Mouse (Mus musculus) gastrocnemius, postnatal 14 days (tissue): ENCODE measurements around the gene Svep1. TPM values are rescaled to one million over a fixed set of nuclear protein-coding genes. Genes with fewer than 3 reads are reported as not detected.

Source experiments
- DNase-seq: peaks from one replicate; pipeline ENCODE4 v3.0.0; 2021; ENCODE audit warnings: mixed read lengths
- intact Hi-C: fragments of 180-260 bp; cut with DNase I; formaldehyde crosslinking; loops from one replicate; pipeline ENCODE4 v1.15.1; 2025; ENCODE audit warnings: low total_unique reads
- total RNA-seq, 2 experiments: library from RNA; stranded (reverse); gene quantifications; 2 replicates each; pipeline ENCODE4 v1.2.3; 2021

Gene Svep1
- total RNA-seq, 2 experiments from 2014 or later: 14.7 to 17.3 TPM

DNA sequence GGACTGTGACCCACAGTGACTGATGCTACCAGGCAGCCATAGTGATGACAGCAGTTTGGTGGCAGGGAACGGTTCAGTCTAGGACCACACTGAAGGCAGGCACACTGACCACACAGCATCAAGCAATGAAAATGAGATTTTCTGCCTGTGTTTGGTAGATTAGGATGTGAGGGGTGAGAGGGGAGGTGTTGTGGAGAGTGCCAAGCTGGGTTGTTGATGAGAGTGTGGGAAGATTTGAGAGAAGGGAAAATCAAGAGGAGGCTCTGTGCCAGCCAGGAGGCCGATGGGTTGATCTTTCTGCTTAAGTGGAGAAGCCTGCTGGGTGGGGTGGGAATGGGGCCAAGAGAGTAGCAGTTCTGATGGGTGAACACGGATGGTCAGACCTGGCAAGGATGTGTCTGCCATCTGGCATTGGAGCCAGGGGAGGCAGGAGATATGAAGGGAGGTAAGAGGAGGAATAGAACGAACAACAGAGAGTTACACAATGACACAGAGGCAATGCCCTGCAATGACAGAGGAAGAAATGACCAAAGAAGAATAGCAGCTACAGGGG lies 32.1 kb downstream of the Svep1 start:
- no peak for DNase-seq
- intact Hi-C loops: no loop called here

DNA sequence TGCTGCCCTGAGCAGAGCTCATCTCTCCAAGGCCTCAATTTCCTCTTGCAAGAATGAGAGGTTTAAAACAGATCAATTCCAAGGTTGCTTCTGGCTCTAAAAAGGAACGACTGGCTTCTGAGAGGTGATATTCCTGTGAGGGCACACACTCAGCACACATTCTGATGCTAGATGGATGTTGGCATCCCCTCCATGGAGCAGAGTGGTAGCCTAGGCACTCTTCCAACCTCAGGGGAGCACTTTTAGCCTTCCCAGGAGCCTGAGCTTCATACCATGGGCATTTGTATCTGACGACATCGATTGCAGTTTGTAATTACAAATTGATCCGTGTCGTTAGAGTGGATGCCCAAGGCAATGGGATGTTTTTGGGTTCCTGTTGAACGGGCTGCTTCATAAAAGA lies 33.3 kb downstream of the Svep1 start:
- intact Hi-C loops: no loop called here
- no peak for DNase-seq

- intact Hi-C loops: no loop called here
- no peak for DNase-seq
These were observed 36.2 kb downstream of the Svep1 start for GRCm38 (mm10) chr4:58170430-58170829.

DNA sequence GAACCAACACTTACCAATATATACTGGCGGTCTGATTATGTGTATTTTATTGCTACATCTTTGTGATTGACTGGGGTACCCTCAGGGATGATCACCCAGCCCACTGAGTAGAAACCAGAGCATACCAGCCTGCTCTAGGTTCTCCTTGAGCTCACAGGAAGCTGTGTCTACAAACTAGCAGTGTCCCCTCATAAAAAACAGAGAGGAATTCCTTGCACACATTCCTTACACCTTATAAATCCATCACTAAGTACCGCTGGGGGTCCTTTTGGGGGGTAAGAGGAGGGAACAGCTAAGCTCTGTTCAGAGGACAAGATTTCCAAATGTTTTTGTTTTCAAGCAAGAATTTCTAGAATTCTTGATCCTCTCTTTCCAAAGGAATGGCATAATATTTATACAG lies 36.7 kb downstream of the Svep1 start:
- intact Hi-C loops: no loop called here
- DNase-seq: no peak

GRCm38 (mm10) chr4:58168366-58168765 lies 38.3 kb downstream of the Svep1 start:
- no peak for DNase-seq
- intact Hi-C loops: no loop called here

DNA sequence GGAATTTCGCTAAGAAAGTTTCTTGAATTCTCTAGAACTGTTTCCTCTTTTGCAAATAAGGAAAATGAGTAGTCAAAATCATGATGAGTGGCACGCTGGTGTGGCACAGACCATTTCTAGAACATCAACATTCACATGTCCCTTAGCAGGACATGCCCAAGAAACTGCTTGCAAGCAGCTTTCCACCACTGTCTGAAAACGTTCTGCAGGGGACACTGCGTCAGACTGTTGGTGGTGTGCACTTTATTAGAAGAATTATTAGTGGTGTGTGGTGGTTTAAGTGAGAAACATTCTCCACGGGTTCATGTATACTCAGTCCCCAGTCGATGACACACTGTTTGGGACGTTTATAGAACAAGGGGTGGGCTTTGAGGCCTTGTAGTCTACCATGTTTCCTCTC lies 40.9 kb downstream of the Svep1 start:
- DNase-seq: no peak
- intact Hi-C loops: no loop called here

DNA sequence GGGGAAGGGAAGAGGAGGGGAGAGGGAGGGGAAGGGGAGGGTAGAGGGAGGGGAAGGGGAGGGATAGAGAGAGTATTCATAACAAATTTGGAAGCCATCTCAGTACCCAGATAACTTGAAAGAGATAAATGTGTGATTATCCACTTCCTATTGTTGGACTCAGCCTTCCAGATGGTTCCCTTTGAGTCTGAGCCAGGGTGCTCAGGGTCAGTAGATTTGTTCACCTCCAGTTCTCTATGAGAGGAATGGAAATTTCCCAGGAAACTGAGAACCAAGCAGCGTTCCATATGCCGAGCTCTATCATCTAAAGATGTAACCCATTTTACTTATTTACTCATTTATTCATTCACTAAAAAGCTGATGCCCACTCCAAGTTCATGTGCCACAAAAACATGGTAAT lies 44.8 kb downstream of the Svep1 start:
- intact Hi-C loops: no loop called here
- no peak for DNase-seq

DNA sequence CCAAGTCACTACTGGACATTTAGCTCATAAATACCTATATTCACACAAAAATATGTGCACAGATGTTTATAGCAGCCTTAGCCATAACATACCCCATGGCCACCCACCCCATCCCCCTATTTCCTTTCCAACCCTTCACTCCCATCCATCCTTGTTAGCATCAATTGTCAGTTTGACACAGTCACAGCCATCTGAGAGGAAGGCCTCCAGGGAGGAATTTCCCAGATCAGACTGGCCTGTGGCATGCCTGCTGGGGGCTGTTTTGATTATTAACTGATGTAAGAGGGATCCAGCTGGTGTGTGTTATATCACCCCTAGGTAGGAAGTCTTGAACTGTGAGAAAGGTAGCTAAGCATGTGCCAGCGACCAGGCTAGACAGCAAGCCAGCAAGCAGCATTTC lies 47.1 kb downstream of the Svep1 start:
- intact Hi-C loops: no loop called here
- DNase-seq: no peak

GRCm38 (mm10) chr4:58150301-58150700 lies 56.4 kb downstream of the Svep1 start:
- DNase-seq: no peak
- intact Hi-C loops: no loop called here

DNA sequence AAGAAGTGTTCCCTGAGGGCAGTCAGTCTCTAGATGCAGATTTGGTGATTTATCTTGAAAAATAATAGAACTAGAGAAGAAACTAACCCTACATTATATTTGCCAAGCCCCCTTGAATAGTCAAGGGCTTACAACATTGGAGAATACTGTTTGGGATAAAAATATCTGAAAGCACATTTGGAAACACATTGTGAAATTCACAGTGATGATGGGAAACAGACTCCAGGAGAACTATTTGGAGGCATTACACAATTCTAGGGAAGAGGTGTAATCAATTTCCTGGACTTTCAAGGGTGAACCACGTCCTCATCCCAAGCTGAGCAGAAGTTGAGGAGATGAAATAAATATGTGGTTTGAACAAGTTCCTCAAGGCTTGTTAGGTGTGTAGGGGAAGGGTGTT lies 57.5 kb downstream of the Svep1 start:
- intact Hi-C loops: no loop called here
- no peak for DNase-seq

- intact Hi-C loops: no loop called here
- no peak for DNase-seq
These were observed 58.1 kb downstream of the Svep1 start for GRCm38 (mm10) chr4:58148547-58148946.

DNA sequence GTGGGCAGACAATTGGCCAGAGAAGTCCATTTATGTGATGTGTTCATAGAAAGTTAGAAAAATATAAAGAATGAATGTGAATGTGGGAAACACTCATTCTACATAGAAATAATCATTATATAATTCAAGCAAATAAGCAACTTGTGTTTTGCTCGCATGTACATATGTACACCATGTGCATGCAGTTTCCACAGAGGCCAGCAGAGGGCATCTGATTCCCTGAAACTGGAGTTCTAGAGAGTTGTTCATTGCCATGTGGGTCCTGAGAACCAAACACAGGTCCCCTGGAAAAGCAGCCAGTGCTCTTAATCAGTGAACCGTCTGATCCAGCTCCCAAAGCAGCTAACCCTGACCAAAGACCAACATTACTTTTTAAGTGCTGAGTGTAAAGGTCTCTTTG lies 60.0 kb downstream of the Svep1 start:
- no peak for DNase-seq
- intact Hi-C loops: no loop called here

GRCm38 (mm10) chr4:58139764-58140556 lies 66.7 kb downstream of the Svep1 start:
- intact Hi-C loops: no loop called here
- no peak for DNase-seq

GRCm38 (mm10) chr4:58139241-58139640 lies 67.4 kb downstream of the Svep1 start:
- intact Hi-C loops: no loop called here
- DNase-seq: no peak

DNA sequence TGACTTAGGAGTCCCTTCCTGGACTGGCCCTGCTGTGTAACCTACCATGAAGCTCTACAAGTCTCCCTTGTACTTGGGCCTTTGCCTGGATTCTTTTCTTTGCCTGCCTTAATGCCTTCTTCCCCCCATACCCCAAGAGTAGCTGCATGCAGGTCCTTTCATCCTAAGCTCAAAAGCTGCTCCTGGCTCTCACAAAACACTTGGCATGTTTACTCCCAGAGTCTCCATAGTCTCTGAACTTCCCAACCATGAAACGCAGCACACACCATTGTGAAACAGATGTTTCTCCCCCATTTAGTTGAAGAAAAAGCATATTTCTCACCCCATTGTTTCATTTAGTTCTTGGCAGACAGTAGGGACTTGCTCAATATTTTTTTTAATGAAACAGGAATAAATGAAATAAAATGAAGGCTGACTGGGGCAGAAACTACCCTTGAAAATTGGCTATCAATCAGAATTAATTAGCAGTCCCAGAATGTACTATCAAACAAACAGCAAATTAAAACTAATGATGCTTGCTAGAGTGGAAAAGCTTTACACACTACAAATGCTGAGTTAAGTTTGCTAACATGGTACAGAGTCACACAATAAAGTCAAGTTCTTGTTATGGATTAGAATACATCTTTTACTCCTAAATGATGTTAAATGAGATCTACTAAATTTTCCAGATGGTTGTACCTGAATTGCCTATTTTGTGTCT lies 72.9 kb downstream of the Svep1 start:
- DNase-seq: no peak
- intact Hi-C loops: no loop called here

DNA sequence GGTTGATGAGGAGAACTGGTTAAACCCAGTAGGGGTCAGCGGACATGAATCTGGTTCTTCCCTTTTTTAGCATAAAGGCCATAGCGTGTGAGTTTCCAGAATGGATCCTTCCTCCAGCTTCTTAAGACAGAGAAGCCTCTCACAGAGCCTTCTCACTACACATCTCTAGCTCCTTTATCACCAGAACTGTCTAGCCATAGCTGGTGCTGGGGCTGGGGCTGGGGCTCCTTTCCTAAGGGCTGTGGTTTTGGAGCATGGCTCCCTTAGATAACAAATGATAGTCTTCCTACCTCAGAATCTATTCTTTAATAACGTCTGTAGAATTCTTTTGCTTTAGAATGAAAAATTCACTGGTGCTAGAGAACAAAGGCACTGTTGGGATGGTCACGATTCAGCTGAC lies 76.8 kb downstream of the Svep1 start:
- intact Hi-C loops: no loop called here
- no peak for DNase-seq

DNA sequence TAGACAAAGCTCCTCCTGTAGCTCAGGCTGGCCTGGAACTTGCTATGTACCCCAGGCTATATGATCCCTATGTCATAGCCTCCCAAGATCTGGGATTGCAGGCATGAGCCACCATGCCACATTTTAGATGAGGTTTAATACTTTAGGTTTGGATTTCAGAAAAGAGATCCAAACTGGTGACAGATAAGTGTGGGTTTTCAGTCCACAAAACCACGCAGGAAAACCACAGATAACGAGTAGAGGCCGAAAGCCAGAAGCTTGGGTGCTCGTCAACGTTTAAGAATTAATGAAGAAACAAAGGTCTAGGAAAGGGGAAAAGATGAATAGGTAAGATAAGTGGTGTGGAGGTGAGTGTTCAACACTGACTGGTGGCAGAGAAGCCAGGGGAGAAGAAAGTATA lies 79.6 kb downstream of the Svep1 start:
- no peak for DNase-seq
- intact Hi-C loops: no loop called here

DNA sequence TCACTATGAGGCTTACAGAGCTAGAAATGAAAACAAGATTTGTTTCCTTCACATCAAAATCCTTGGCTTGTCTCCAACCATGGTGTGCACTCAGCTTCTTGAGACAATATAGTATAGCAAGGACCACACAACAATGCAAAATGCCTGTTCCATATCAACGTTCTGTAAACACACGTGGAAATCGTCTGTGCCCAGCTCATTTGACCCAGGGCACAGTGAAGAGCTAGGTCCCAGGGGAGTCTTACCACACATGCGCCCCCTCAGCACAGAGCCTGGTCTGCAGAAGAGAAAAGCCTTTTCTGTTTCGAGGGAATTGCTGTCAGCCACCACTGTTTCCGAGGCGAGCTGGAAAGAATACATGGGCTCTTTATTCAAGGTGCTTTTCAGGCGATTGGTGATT lies 91.2 kb downstream of the Svep1 start:
- intact Hi-C loops: no loop called here

DNA sequence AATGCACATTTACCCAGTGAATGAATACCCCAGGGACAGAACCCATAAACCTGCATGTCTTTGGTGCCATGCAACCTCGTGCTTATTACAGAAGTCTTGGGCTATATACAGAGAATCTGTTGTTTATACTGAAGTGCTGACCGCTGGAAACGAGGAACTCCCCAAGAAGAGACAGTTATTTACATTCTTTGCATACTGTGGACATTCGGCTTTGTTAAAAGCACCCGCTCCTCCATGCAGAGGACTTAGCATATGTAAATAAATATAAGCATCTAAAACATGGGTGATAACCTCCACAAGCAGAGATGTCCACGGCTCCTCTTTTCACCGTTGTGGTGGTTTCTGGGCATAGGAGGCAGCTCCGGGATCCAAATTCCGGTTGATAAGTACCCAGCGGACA lies 95.7 kb downstream of the Svep1 start:
- intact Hi-C loops: no loop called here
- DNase-seq: no peak

More for the DNA sequence above, 91.2 kb downstream of the Svep1 start:
- no peak for DNase-seq

DNA sequence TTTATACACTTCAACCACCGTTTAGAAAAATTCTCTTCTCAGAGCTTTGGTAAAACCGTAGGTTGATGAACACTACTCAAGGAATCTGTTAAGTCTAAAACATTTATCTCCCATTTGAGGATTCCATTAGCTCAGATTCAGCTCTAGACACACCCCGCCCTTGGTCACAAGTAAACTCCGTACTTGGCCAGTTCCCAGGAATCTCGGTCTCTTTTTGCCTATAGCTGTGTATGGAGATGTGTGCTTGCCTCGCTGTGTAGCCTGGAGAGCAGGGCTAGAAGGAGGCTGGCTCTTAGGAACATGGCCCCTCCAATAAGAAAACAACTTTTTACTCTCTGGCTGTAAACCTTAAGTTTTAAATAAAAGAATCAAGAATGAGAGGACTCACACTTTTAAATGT lies 96.9 kb downstream of the Svep1 start:
- intact Hi-C loops: no loop called here
- no peak for DNase-seq

GRCm38 (mm10) chr4:58108364-58108763 lies 98.3 kb downstream of the Svep1 start:
- DNase-seq: no peak
- intact Hi-C loops: no loop called here
